ENCODE assay signal across 8 mouse cellular contexts in the genomic region with DNA sequence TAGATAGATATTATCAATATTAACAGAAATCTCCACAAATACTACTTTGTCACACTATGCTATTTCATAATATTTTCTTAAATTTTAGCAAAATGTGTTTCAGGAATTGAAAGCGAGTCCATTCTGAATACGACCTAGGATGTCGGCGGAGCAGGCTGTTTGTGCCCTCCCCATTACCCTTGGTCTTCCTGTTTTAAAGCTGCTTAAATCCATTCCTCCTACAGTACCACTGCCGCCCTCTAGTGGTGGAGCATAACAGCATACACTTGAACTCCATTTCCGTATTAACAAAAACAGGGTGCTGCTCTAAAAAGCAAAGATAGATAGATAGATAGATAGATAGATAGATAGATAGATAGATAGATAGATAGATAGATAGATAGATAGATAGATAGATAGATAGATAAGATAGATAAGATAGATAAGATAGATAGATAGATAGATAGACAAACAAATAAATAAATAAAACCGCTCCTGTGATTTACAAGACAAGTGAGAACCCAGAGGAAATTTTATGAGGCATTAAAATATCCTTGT. TPM values are rescaled to one million over a fixed set of nuclear protein-coding genes. Genes with fewer than 3 reads are reported as not detected.
DNase-seq lines count a peak whose midpoint lies in the region; ATAC-seq and TF ChIP-seq lines count a peak whose summit lies in the region.
"Had no signal": no experiment of that assay in that cellular context is flagged by ENCODE, and none has a peak within 500 bp of the region (broad histone marks: within the 10 kb centered on the region; RNA-seq: fewer than 3 reads in every experiment).

No protein-coding gene starts in this region.

- intact Hi-C loops in heart, postnatal 10 days (cut with DNase I): loop anchor here (5.0 kb wide), 1 partner anchor 184 kb away; no protein-coding TSS in a partner anchor

- 19% methylated on average over 7 of the region's 7 CpGs for WGBS in embryonic facial prominence, embryonic 14.5 days

- peak; percentile 70; the same call in 1 of the 2 replicates for ATAC-seq in embryonic facial prominence, embryonic 14.5 days (ENCODE audit: low read depth)

- H3K9me3 ChIP-seq in MEL (replicated peaks; ENCODE audit: insufficient read depth, low read length): no peaks in the 10 kb centered on the region
- no peaks in the 10 kb centered on the region for H3K9me3 ChIP-seq in embryonic facial prominence, embryonic 14.5 days (ENCODE audit: control insufficient read depth, low read length)
- H3K9me3 ChIP-seq: midbrain, embryonic 12.5 days had no signal

- TF ChIP-seq CTCF in MEL (IDR thresholded peaks at IDR 0.05 in 2 of 3, conservative IDR thresholded peaks at IDR 0.05 in 1 of 3; ENCODE audit: control insufficient read depth in 1 of 3, insufficient read depth in 1 of 3, low read depth in 2 of 3, low read length in 3 of 3, poor library complexity in 1 of 3, severe bottlenecking in 1 of 3): peak; percentile 63 to 81 (median 78)

- H3K36me3 ChIP-seq in MEL (ENCODE audit: control insufficient read depth in 1 of 2, insufficient read depth in 2 of 2, low read length in 2 of 2): peaks cover 0 to 11% of the 10 kb centered on the region in 2 experiments; a peak in 2 of 4 replicates
- H3K36me3 ChIP-seq in embryonic facial prominence, embryonic 14.5 days (ENCODE audit: control insufficient read depth, insufficient read depth, low read length): no peaks in the 10 kb centered on the region
- H3K36me3 ChIP-seq: midbrain, embryonic 12.5 days had no signal

- H3K9ac ChIP-seq in MEL (ENCODE audit: control insufficient read depth, low read depth, low read length, poor library complexity, severe bottlenecking): no peak overlapping the region
- H3K9ac ChIP-seq in embryonic facial prominence, embryonic 14.5 days (ENCODE audit: low read depth, low read length): no peak overlapping the region
- H3K9ac ChIP-seq: midbrain, embryonic 12.5 days had no signal

- H3K4me2 ChIP-seq in embryonic facial prominence, embryonic 14.5 days (ENCODE audit: low read depth, low read length): no peak overlapping the region
- H3K4me2 ChIP-seq: midbrain, embryonic 12.5 days had no signal

- peak overlapping the region; percentile 2 to 34; a peak in 2 of 4 replicates for H3K4me3 ChIP-seq in MEL (ENCODE audit: control insufficient read depth in 1 of 2, insufficient read depth in 1 of 2, low read depth in 2 of 2, low read length in 2 of 2)
- no peak overlapping the region for H3K4me3 ChIP-seq in embryonic facial prominence, embryonic 14.5 days (ENCODE audit: low read depth, low read length)
- H3K4me3 ChIP-seq: midbrain, embryonic 12.5 days had no signal

- TF ChIP-seq RAD21 in MEL (IDR thresholded peaks at IDR 0.05; ENCODE audit: low read depth, low read length): peak; percentile 70

- DNase-seq in MEL (ENCODE audit: low read depth, low spot score): peak; percentile 96
- peak; percentile 88 for DNase-seq in adrenal gland, postnatal 14 days
- DNase-seq in embryonic facial prominence, embryonic 14.5 days (ENCODE audit: low spot score): peak; percentile 82
- peak; percentile 73 to 90 for DNase-seq in heart, postnatal 10 days
- DNase-seq in layer of hippocampus, postnatal 14 days (ENCODE audit: low spot score in 2 of 2): peak; percentile 57 to 74
- DNase-seq in lung, postnatal 36 days: peak; percentile 89
- peak; percentile 68 for DNase-seq in spleen, adult 12 weeks (ENCODE audit: low spot score)

- no peak for TF ChIP-seq EP300 in MEL (IDR thresholded peaks at IDR 0.05; ENCODE audit: low read depth in 1 of 2, low read length in 2 of 2)

- H3K4me1 ChIP-seq in MEL (ENCODE audit: control insufficient read depth in 1 of 2, insufficient read depth in 2 of 2, low read length in 2 of 2): peaks cover 10 to 17% of the 10 kb centered on the region in 2 experiments
- no peaks in the 10 kb centered on the region for H3K4me1 ChIP-seq in embryonic facial prominence, embryonic 14.5 days (ENCODE audit: control insufficient read depth, insufficient read depth, low read length)

- no peak overlapping the region for H3K27ac ChIP-seq in MEL (ENCODE audit: control insufficient read depth, low read depth, low read length)
- H3K27ac ChIP-seq in embryonic facial prominence, embryonic 14.5 days (replicated peaks; ENCODE audit: low read depth, low read length): no peak overlapping the region
- H3K27ac ChIP-seq: midbrain, embryonic 12.5 days had no signal

- H3K79me2 ChIP-seq in MEL (ENCODE audit: control insufficient read depth, insufficient read depth, low read length, poor library complexity): no peaks in the 10 kb centered on the region

- no peaks in the 10 kb centered on the region for H3K27me3 ChIP-seq in MEL (ENCODE audit: control insufficient read depth in 1 of 2, insufficient read depth in 2 of 2, low read length in 2 of 2)
- H3K27me3 ChIP-seq in embryonic facial prominence, embryonic 14.5 days (replicated peaks; ENCODE audit: control insufficient read depth, insufficient read depth, low read length): no peaks in the 10 kb centered on the region

- no peak for TF ChIP-seq POLR2A in MEL (IDR thresholded peaks at IDR 0.05; ENCODE audit: control insufficient read depth in 1 of 2, insufficient read depth in 1 of 2, low read depth in 1 of 2, low read length in 2 of 2, poor library complexity in 1 of 2)

TF ChIP-seq in MEL, 35 proteins besides CTCF, POLR2A, EP300 and RAD21:
- no peak for TF ChIP-seq KAT2A (conservative IDR thresholded peaks at IDR 0.05; ENCODE audit: low read depth, low read length)
- 0 out of 2 replicates have a peak, but pooled peaks have one; percentile 40 for TF ChIP-seq MAZ (IDR thresholded peaks at IDR 0.05; ENCODE audit: low read depth, low read length)
- no peak for TF ChIP-seq ETS1 (IDR thresholded peaks at IDR 0.05; ENCODE audit: low read depth, low read length)
- TF ChIP-seq SMC3 (IDR thresholded peaks at IDR 0.05; ENCODE audit: low read depth, low read length): peak; percentile 77
- no peak for TF ChIP-seq CHD1 (IDR thresholded peaks at IDR 0.05; ENCODE audit: low read depth, low read length)
- TF ChIP-seq BHLHE40 (IDR thresholded peaks at IDR 0.05; ENCODE audit: borderline replicate concordance, low read depth, low read length): 0 out of 2 replicates have a peak, but pooled peaks have one; percentile 5
- no peak for TF ChIP-seq HCFC1 (IDR thresholded peaks at IDR 0.05; ENCODE audit: low read depth, low read length)
- no peak for TF ChIP-seq MYB (IDR thresholded peaks at IDR 0.05; ENCODE audit: low read depth, low read length)
- no peak for TF ChIP-seq TAL1 (IDR thresholded peaks at IDR 0.05; ENCODE audit: low read length)
- no peak for TF ChIP-seq RCOR1 (IDR thresholded peaks at IDR 0.05; ENCODE audit: low read depth, low read length)
- TF ChIP-seq JUND (IDR thresholded peaks at IDR 0.05; ENCODE audit: low read depth, low read length): 0 out of 2 replicates have a peak, but pooled peaks have one; percentile 8
- TF ChIP-seq GATA1 (IDR thresholded peaks at IDR 0.05; ENCODE audit: low read depth, low read length): peak; percentile 91
- peak; percentile 69; the same call in 1 of the 2 replicates for TF ChIP-seq ELF1 (IDR thresholded peaks at IDR 0.05; ENCODE audit: low read depth, low read length)

RNA-seq across cellular contexts. Expression of gene Alpk1, which starts 17.2 kb away (rescaled TPM):
- 1.8 and 2.4 TPM in 2 replicates for total RNA-seq in MEL (2012; rRNA removed)
- polyA plus RNA-seq in MEL (2012; ENCODE audit: insufficient read depth in 1 of 2, insufficient read length in 2 of 2, low read depth in 1 of 2, low replicate concordance in 2 of 2, missing spikeins in 1 of 2): 1 to 10 TPM in 1 of 2 experiments, not detected in 1; 1.8 TPM
- total RNA-seq in adrenal gland, postnatal 14 days (2021): 8.7 and 10.1 TPM in 2 replicates
- polyA plus RNA-seq in embryonic facial prominence, embryonic 14.5 days (2014; fragmentation: Nextera tagmentation; extraction: Ambion mirVana): 1.2 and 1.3 TPM in 2 replicates
- total RNA-seq in heart, postnatal 10 days (2021): 1 to 10 TPM; 5.1 to 5.5 TPM
- 10 to 100 TPM; 11.4 to 13.3 TPM for total RNA-seq in layer of hippocampus, postnatal 14 days (2021)

RNA-seq across cellular contexts. Expression of gene Tifa, which starts 26.5 kb away (rescaled TPM):
- total RNA-seq in MEL (2012; rRNA removed): 1.4 and 1.7 TPM in 2 replicates
- 1 to 10 TPM in 1 of 2 experiments, not detected in 1; 3.0 TPM for polyA plus RNA-seq in MEL (2012; ENCODE audit: insufficient read depth in 1 of 2, insufficient read length in 2 of 2, low read depth in 1 of 2, low replicate concordance in 2 of 2, missing spikeins in 1 of 2)
- 3.0 and 5.2 TPM in 2 replicates for total RNA-seq in adrenal gland, postnatal 14 days (2021)
- polyA plus RNA-seq in embryonic facial prominence, embryonic 14.5 days (2014; fragmentation: Nextera tagmentation; extraction: Ambion mirVana): 4.2 and 5.6 TPM in 2 replicates
- total RNA-seq in heart, postnatal 10 days (2021): 1 to 10 TPM; 3.1 to 3.5 TPM
- 1 to 10 TPM; 4.2 to 5.0 TPM for total RNA-seq in layer of hippocampus, postnatal 14 days (2021)
